Mouse (Mus musculus) adrenal gland (tissue): ENCODE results near the gene Scgb2b26.
"Not testable (repeated sequence)": the region's sequence is repeated elsewhere in the genome, so short reads cannot be mapped to it uniquely, and the experiment has no call there.

Experiments used
- intact Hi-C: fragments of 180-260 bp; cut with DNase I; formaldehyde crosslinking; loops from one replicate; pipeline ENCODE4 v1.15.1; 2025
- long read RNA-seq, 2 experiments: library from polyadenylated mRNA; unstranded; transcript quantifications; one replicate each; pipeline ENCODE4 v2.0.0; 2020; ENCODE audit warnings: borderline replicate concordance in 1 of 2; ENCODE audit not compliant: insufficient replicate concordance in 1 of 2

Gene Scgb2b26
- long read RNA-seq, experiment 1 = 0 reads
- long read RNA-seq, experiment 2 = 0 reads

DNA sequence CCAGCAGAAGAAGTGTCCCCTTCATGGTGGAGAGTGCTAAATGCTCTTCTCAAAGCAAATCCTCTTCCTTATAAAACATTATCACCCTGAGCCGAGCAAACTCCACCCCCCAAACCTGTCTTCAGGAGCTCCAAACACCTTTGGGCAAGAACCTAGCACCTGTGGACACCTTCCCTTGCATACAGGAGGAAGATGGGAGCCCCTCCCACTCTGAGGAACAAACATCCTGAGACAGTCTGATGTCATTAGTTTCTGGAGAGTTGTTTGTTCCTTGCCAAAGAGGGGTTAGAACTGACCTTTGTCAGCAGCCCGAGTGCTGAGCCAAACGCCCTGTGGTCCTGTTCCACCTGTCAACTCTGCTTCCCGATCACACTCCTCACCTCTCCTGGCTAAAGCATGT lies at the start of gene Scgb2b26:
Gene Scgb2b26 (minus strand): TSS at position 101 of the 400 bp plus-strand sequence.
- intact Hi-C loops = no loop called here

GRCm38 (mm10) chr7:33982281-33982680 lies 37.4 kb upstream of the Scgb2b26 start:
- intact Hi-C loops = not testable (repeated sequence)

GRCm38 (mm10) chr7:33902982-33903381 lies 41.9 kb downstream of the Scgb2b26 start:
- intact Hi-C loops = no loop called here

DNA sequence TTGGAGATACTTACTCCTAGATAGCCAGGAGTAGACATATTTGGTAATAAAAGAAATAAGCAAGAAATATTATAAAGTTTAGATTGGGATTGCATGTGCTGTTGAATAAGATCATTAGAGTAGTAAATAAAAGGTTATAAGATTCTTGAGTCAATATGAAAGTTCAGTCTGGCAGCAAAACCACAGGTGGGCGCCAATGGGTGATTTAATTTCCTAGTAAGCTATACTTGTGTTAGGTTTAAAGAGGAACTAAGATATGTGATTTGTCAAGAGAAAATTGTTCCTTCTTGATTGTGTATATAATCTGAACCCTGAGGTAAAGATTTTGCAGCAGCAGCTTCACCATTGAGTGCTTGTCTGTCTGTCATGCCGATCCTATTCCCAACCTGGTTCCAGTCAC lies 44.0 kb downstream of the Scgb2b26 start:
- intact Hi-C loops = no loop called here

DNA sequence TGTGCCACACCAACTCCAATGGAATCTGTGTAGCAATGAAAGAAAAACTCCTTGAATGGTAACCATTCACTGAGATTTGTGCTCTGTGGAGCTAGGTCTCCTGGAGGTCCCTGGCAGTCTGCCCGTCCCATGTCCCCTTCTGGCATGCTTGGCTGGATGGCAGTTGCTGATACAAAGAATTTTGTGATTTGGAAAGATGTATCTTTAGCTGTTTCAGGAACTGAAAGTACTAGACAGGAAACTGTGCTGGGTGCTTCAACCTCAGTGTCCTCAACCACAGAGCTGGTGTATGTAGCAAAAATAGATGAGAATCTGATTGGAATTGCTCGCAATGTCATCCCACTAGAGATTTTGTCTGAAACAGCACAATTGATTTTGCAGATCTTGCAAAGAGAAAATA lies 44.8 kb downstream of the Scgb2b26 start:
- intact Hi-C loops = no loop called here
